Mouse (Mus musculus) CH12.LX (cell line): ENCODE data around the gene Ccl26.

Source experiments
- CHD2 ChIP-seq: IDR thresholded peaks from 2 replicates; pipeline ENCODE4 v1.6.1; 2011; ENCODE audit warnings: low read length, improper control_type of control experiment
- CTCF ChIP-seq, 2 experiments: IDR thresholded peaks in 1 of 2; conservative IDR thresholded peaks in 1 of 2; 2 replicates each; pipeline ENCODE4 v1.5.1; 2011 to 2012; ENCODE audit warnings: low read depth in 2 of 2, low read length in 2 of 2, improper control_type of control experiment in 1 of 2, inconsistent platforms in 1 of 2, mild to moderate bottlenecking in 1 of 2, moderate library complexity in 1 of 2
- ETS1 ChIP-seq: conservative IDR thresholded peaks from 2 replicates; pipeline ENCODE4 v1.6.1; 2012; ENCODE audit warnings: low read depth, mild to moderate bottlenecking, inconsistent platforms, low read length, improper control_type of control experiment, moderate library complexity
- JUND ChIP-seq: conservative IDR thresholded peaks from 2 replicates; pipeline ENCODE4 v1.6.1; 2011; ENCODE audit warnings: low read depth, low read length, improper control_type of control experiment
- MAFK ChIP-seq: IDR thresholded peaks from 2 replicates; pipeline ENCODE4 v1.6.1; 2011; ENCODE audit warnings: low read length, improper control_type of control experiment; ENCODE audit not compliant: insufficient replicate concordance
- POLR2A ChIP-seq: IDR thresholded peaks from 2 replicates; pipeline ENCODE4 v1.6.1; 2011; ENCODE audit warnings: low read depth, mild to moderate bottlenecking, improper control_type of control experiment, low read length
- TCF12 ChIP-seq: IDR thresholded peaks from 2 replicates; pipeline ENCODE4 v1.6.1; 2014; ENCODE audit warnings: low read depth, mild to moderate bottlenecking, inconsistent platforms, low read length, improper control_type of control experiment
- ZNF384 ChIP-seq: IDR thresholded peaks from 2 replicates; pipeline ENCODE4 v1.6.1; 2012; ENCODE audit warnings: low read depth, low read length, improper control_type of control experiment, inconsistent platforms

- 0 out of 2 replicates have a peak, but pooled peaks have one; percentile 16 for TF ChIP-seq ZNF384
- TF ChIP-seq MAFK, result peak; percentile 31; the same call in 1 of the 2 replicates
- TF ChIP-seq POLR2A, result no peak; the same call in 1 of the 2 replicates
- no peak for TF ChIP-seq CTCF (conservative IDR thresholded peaks at IDR 0.05 in 1 of 2, IDR thresholded peaks at IDR 0.05 in 1 of 2; ENCODE audit: low read depth in 2 of 2, low read length in 2 of 2)
- peak; percentile 86 for TF ChIP-seq ETS1
- TF ChIP-seq TCF12, result peak; percentile 47; the same call in 1 of the 2 replicates
- 0 out of 2 replicates have a peak, but pooled peaks have one; percentile 17 for TF ChIP-seq CHD2
- TF ChIP-seq JUND, result 0 out of 2 replicates have a peak, but pooled peaks have one; percentile 44
Observed at GRCm38 (mm10) chr5:135567556-135568265, 4.3 kb upstream of the Ccl26 start.
